30 mouse cellular contexts compared by ENCODE assay signal in the genomic region with DNA sequence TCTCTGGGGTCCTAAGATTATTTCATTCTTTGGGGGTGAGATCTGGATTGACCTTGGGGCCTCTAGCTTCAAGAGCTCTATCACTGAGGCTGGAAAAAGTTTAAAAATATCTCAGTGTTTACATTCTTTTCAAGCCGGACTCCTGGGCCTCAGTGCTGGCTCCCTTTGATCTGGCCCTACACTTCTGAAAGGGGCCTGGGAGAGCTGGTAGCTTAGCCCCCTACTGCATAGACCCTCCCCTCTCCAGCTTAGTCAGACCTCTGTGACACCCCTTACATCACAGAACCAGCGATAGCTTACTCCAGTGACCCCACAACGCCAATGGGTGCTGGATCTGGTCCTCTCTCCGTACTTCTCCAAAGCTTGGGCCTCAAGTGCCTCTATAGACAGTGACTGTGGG. TPM values are rescaled to one million over a fixed set of nuclear protein-coding genes. Genes with fewer than 3 reads are reported as not detected.
DNase-seq lines count a peak whose midpoint lies in the region; ATAC-seq lines count a peak whose summit lies in the region.
"Had no signal": no experiment of that assay in that cellular context is flagged by ENCODE, and none has a peak within 500 bp of the region (broad histone marks: within the 10 kb centered on the region; RNA-seq: fewer than 3 reads in every experiment).

No protein-coding gene starts in this region.

- no peak for DNase-seq in heart, adult 11 months
- DNase-seq in lung, postnatal 36 days, result no peak
- DNase-seq in heart, postnatal 4 days, result peak; percentile 17
- DNase-seq in yolk sac, embryonic 10.5 days (ENCODE audit: low spot score), result peak; percentile 36
- no peak for DNase-seq in MN1 (ENCODE audit: low spot score)
- DNase-seq: adrenal gland, adult 8-10 months; cerebellum, adult 11-12 months; cerebellum, postnatal 10 days; gastrocnemius, postnatal 10 days; kidney, adult 9 months; kidney, postnatal 25 days; liver, postnatal 0 days; midbrain, embryonic 14.5 days; thymus, postnatal 14 days had no signal

- H3K9ac ChIP-seq in heart, embryonic 13.5 days, result peak overlapping the region; percentile 62
- H3K9ac ChIP-seq in lung, embryonic 16.5 days (ENCODE audit: low read length), result 0 out of 2 replicates have a peak overlapping the region, but pooled peaks have one; percentile 26
- H3K9ac ChIP-seq: forebrain, embryonic 15.5 days; hindbrain, embryonic 14.5 days; limb, embryonic 12.5 days; liver, postnatal 0 days had no signal

- peak overlapping the region; percentile 99 for H3K27ac ChIP-seq in heart, embryonic 13.5 days (replicated peaks)
- H3K27ac ChIP-seq in lung, embryonic 16.5 days (ENCODE audit: low read length), result peak overlapping the region; percentile 59
- H3K27ac ChIP-seq: embryonic facial prominence, embryonic 10.5 days; forebrain, embryonic 15.5 days; hindbrain, embryonic 14.5 days; limb, embryonic 12.5 days had no signal

- no peaks in the 10 kb centered on the region for H3K27me3 ChIP-seq in heart, embryonic 13.5 days (replicated peaks)
- H3K27me3 ChIP-seq in lung, embryonic 16.5 days (ENCODE audit: control insufficient read depth, insufficient read depth, low read depth, low read length), result no peaks in the 10 kb centered on the region
- H3K27me3 ChIP-seq: forebrain, embryonic 15.5 days; limb, embryonic 12.5 days had no signal

- no peak overlapping the region for H3K4me3 ChIP-seq in heart, embryonic 13.5 days
- H3K4me3 ChIP-seq in lung, embryonic 16.5 days (ENCODE audit: low read length), result no peak overlapping the region
- H3K4me3 ChIP-seq: embryonic facial prominence, embryonic 10.5 days; forebrain, embryonic 15.5 days; limb, embryonic 12.5 days had no signal

- H3K4me1 ChIP-seq in heart, embryonic 13.5 days, result peaks cover 77% of the 10 kb centered on the region
- H3K4me1 ChIP-seq in lung, embryonic 16.5 days (replicated peaks; ENCODE audit: control insufficient read depth, insufficient read depth, low read length), result peaks cover 12% of the 10 kb centered on the region
- H3K4me1 ChIP-seq: forebrain, embryonic 15.5 days had no signal

- peak overlapping the region; percentile 68 for H3K4me2 ChIP-seq in heart, embryonic 13.5 days
- peak overlapping the region; percentile 10; the same call in 1 of the 2 replicates for H3K4me2 ChIP-seq in lung, embryonic 16.5 days (ENCODE audit: low read depth, low read length)
- H3K4me2 ChIP-seq: forebrain, embryonic 15.5 days; hindbrain, embryonic 14.5 days; limb, embryonic 12.5 days; liver, embryonic 11.5 days had no signal

- no peaks in the 10 kb centered on the region for H3K36me3 ChIP-seq in heart, embryonic 13.5 days
- no peaks in the 10 kb centered on the region for H3K36me3 ChIP-seq in lung, embryonic 16.5 days (ENCODE audit: control insufficient read depth, insufficient read depth, low read length)
- H3K36me3 ChIP-seq: embryonic facial prominence, embryonic 10.5 days; forebrain, embryonic 15.5 days; limb, embryonic 12.5 days had no signal

- H3K9me3 ChIP-seq in heart, embryonic 13.5 days, result no peaks in the 10 kb centered on the region
- H3K9me3 ChIP-seq in lung, embryonic 16.5 days (ENCODE audit: control insufficient read depth, low read length), result no peaks in the 10 kb centered on the region
- H3K9me3 ChIP-seq: embryonic facial prominence, embryonic 10.5 days; forebrain, embryonic 15.5 days; limb, embryonic 12.5 days had no signal

- peak; percentile 26; the same call in 1 of the 2 replicates for ATAC-seq in heart, embryonic 13.5 days (ENCODE audit: extremely low read depth, insufficient number of reproducible peaks, low FRiP score, low TSS enrichment)
- peak; percentile 78 for ATAC-seq in lung, embryonic 16.5 days (ENCODE audit: low read depth)
- ATAC-seq: activated CD4-positive, CD25-positive, alpha-beta regulatory T cell, adult 4 months; forebrain, embryonic 15.5 days; inflammation-experienced regulatory T-cells, adult 6 months; liver, postnatal 0 days had no signal

- 20% methylated on average over 4 of the region's 4 CpGs for WGBS in heart, embryonic 13.5 days
- 6% methylated on average over 4 of the region's 4 CpGs for WGBS in lung, embryonic 16.5 days

RNA-seq across cellular contexts. Expression of gene Cdh16, which starts 12.6 kb away (rescaled TPM):
- 18.2 and 18.4 TPM in 2 replicates for polyA plus RNA-seq in heart, embryonic 13.5 days (2015; fragmentation: Nextera tagmentation; extraction: Ambion mirVana)
- 70.4 and 75.6 TPM in 2 replicates for polyA plus RNA-seq in lung, embryonic 16.5 days (2015; fragmentation: Nextera tagmentation; extraction: Ambion mirVana)
- 1 to 10 TPM; 2.8 to 4.6 TPM for total RNA-seq in heart, postnatal 4 days (2021)
- total RNA-seq: left cerebral cortex, postnatal 14 days; megakaryocyte-erythroid progenitor cell, adult 5-6 weeks; MEL had no signal
- polyA plus RNA-seq: activated CD4-positive, CD25-positive, alpha-beta regulatory T cell, adult 4 months; C2C12; cortical plate, adult 2 months; embryonic facial prominence, embryonic 10.5 days; forebrain, embryonic 15.5 days; hindbrain, embryonic 14.5 days; inflammation-experienced regulatory T-cells, adult 6 months; limb, embryonic 12.5 days; midbrain, embryonic 14.5 days; neural tube, embryonic 11.5 days; small intestine, adult 2 months had no signal

RNA-seq across cellular contexts. Expression of gene Rrad, which starts 19.5 kb away (rescaled TPM):
- 285 and 323 TPM in 2 replicates for polyA plus RNA-seq in heart, embryonic 13.5 days (2015; fragmentation: Nextera tagmentation; extraction: Ambion mirVana)
- polyA plus RNA-seq in lung, embryonic 16.5 days (2015; fragmentation: Nextera tagmentation; extraction: Ambion mirVana), result 21.7 and 22.2 TPM in 2 replicates
- total RNA-seq in heart, postnatal 4 days (2021), result 100 to 1,000 TPM; 193 to 274 TPM

RNA-seq across cellular contexts. Expression of gene Pdp2, which starts 20.4 kb away (rescaled TPM):
- polyA plus RNA-seq in heart, embryonic 13.5 days (2015; fragmentation: Nextera tagmentation; extraction: Ambion mirVana), result 7.1 and 7.3 TPM in 2 replicates
- 8.4 and 8.9 TPM in 2 replicates for polyA plus RNA-seq in lung, embryonic 16.5 days (2015; fragmentation: Nextera tagmentation; extraction: Ambion mirVana)
- total RNA-seq in heart, postnatal 4 days (2021), result 1 to 10 TPM; 5.0 to 5.4 TPM

RNA-seq across cellular contexts. Expression of gene Ciao2b, which starts 30.2 kb away (rescaled TPM):
- polyA plus RNA-seq in heart, embryonic 13.5 days (2015; fragmentation: Nextera tagmentation; extraction: Ambion mirVana), result 186 and 228 TPM in 2 replicates
- 109 and 111 TPM in 2 replicates for polyA plus RNA-seq in lung, embryonic 16.5 days (2015; fragmentation: Nextera tagmentation; extraction: Ambion mirVana)
- total RNA-seq in heart, postnatal 4 days (2021), result 10 to 100 TPM; 82.2 to 85.4 TPM

Comparison
In these comparisons a context has a peak if more than half of its experiments do, and no peak if none do; other contexts are left out.
1. DNase-seq: peak in heart, postnatal 4 days (single experiment) and yolk sac, embryonic 10.5 days (single experiment); none in heart, adult 11 months (single experiment), lung, postnatal 36 days (single experiment) and MN1 (single experiment).
2. RNA of gene Rrad, which starts 19.5 kb away (polyA plus RNA-seq): 285 to 323 TPM in heart, embryonic 13.5 days; 21.7 to 22.2 TPM in lung, embryonic 16.5 days; every median in the first group is over 10 times any median in the second.